In genomic region chr12:108245579-108245978, GRCm38 (mm10) we compare ENCODE assay signal across 13 mouse cellular contexts. TPM values are rescaled to one million over a fixed set of nuclear protein-coding genes. Genes with fewer than 3 reads are reported as not detected.
DNase-seq lines count a peak whose midpoint lies in the region; ATAC-seq lines count a peak whose summit lies in the region.
"Had no signal": no experiment of that assay in that cellular context is flagged by ENCODE, and none has a peak within 500 bp of the region (broad histone marks: within the 10 kb centered on the region; RNA-seq: fewer than 3 reads in every experiment).

No protein-coding gene starts in this region.

- H3K4me2 ChIP-seq in heart, embryonic 16.5 days (ENCODE audit: low read depth, low read length) = no peak overlapping the region

- peaks cover 74% of the 10 kb centered on the region for H3K4me1 ChIP-seq in heart, embryonic 16.5 days (ENCODE audit: control insufficient read depth, insufficient read depth, low read length)
- H3K4me1 ChIP-seq in limb, embryonic 10.5 days = peaks cover 80% of the 10 kb centered on the region

- H3K4me3 ChIP-seq in heart, embryonic 16.5 days (ENCODE audit: low read length) = no peak overlapping the region
- no peak overlapping the region for H3K4me3 ChIP-seq in limb, embryonic 10.5 days
- H3K4me3 ChIP-seq: erythroblast, embryonic 14.5 days; liver, embryonic 15.5 days had no signal

- ATAC-seq in heart, embryonic 16.5 days (replicated peaks; ENCODE audit: extremely low read depth, insufficient read depth, low FRiP score) = no peak; the same call in 1 of the 2 replicates

- 25% methylated on average over 9 of the region's 9 CpGs for WGBS in heart, embryonic 16.5 days
- 50% methylated on average over 9 of the region's 9 CpGs for WGBS in limb, embryonic 10.5 days

- peak; percentile 50 for DNase-seq in embryo, embryonic 11 days
- no peak for DNase-seq in embryo, embryonic 9.5 days (ENCODE audit: extremely low spot score)
- DNase-seq in heart, adult 9 months (ENCODE audit: low spot score in 2 of 2) = no peak
- DNase-seq in 3T3-L1 (ENCODE audit: low read depth, low spot score) = peak; percentile 18
- DNase-seq in limb, embryonic 10.5 days (ENCODE audit: low spot score) = no peak
- no peak for DNase-seq in right cerebral cortex, postnatal 10 days (ENCODE audit: low spot score in 2 of 2)
- no peak for DNase-seq in kidney, adult 11 months
- DNase-seq: layer of hippocampus, postnatal 36 days; spleen, adult 18-20 months had no signal

- no peaks in the 10 kb centered on the region for H3K27me3 ChIP-seq in heart, embryonic 16.5 days (ENCODE audit: control insufficient read depth, insufficient read depth, low read length)
- peaks cover 71% of the 10 kb centered on the region for H3K27me3 ChIP-seq in limb, embryonic 10.5 days (ENCODE audit: low read depth, poor library complexity, severe bottlenecking)
- H3K27me3 ChIP-seq: liver, embryonic 15.5 days had no signal

- H3K36me3 ChIP-seq in heart, embryonic 16.5 days (ENCODE audit: control insufficient read depth, insufficient read depth) = no peaks in the 10 kb centered on the region
- H3K36me3 ChIP-seq in limb, embryonic 10.5 days = no peaks in the 10 kb centered on the region
- H3K36me3 ChIP-seq: G1E; liver, embryonic 15.5 days had no signal

- no peaks in the 10 kb centered on the region for H3K9me3 ChIP-seq in heart, embryonic 16.5 days (replicated peaks; ENCODE audit: control insufficient read depth, low read length)
- H3K9me3 ChIP-seq in limb, embryonic 10.5 days (replicated peaks) = no peaks in the 10 kb centered on the region
- H3K9me3 ChIP-seq: liver, embryonic 15.5 days had no signal

- 0 out of 2 replicates have a peak overlapping the region, but pooled peaks have one; percentile 1 for H3K9ac ChIP-seq in heart, embryonic 16.5 days (ENCODE audit: low read length)
- H3K9ac ChIP-seq: liver, embryonic 15.5 days had no signal

- H3K27ac ChIP-seq in heart, embryonic 16.5 days (ENCODE audit: low read length) = peak overlapping the region; percentile 91
- 0 out of 2 replicates have a peak overlapping the region, but pooled peaks have one; percentile 1 for H3K27ac ChIP-seq in limb, embryonic 10.5 days
- H3K27ac ChIP-seq: liver, embryonic 15.5 days had no signal

RNA-seq across cellular contexts. Expression of gene Ccdc85c, which starts 29.6 kb away (rescaled TPM):
- 4.2 and 4.6 TPM in 2 replicates for polyA plus RNA-seq in heart, embryonic 16.5 days (2015; fragmentation: Nextera tagmentation; extraction: Ambion mirVana)
- 5.4 and 6.2 TPM in 2 replicates for polyA plus RNA-seq in limb, embryonic 10.5 days (2016; fragmentation: Nextera tagmentation; extraction: Ambion mirVana)
- polyA plus RNA-seq: G1E had no signal

Comparison
In these comparisons a context has a peak if more than half of its experiments do, and no peak if none do; other contexts are left out.
1. DNase-seq: peak in embryo, embryonic 11 days (single experiment) and 3T3-L1 (single experiment); none in embryo, embryonic 9.5 days (single experiment), heart, adult 9 months (0 of 2), limb, embryonic 10.5 days (single experiment), right cerebral cortex, postnatal 10 days (0 of 2) and kidney, adult 11 months (single experiment).